Mouse (Mus musculus) lung, embryonic 14.5 days (tissue): ENCODE measurements around the gene Slc41a3. TPM values are rescaled to one million over a fixed set of nuclear protein-coding genes. Genes with fewer than 3 reads are reported as not detected.

Experiments
- ATAC-seq: fragments of 200-750 bp; cut with Nextera tagmentation; 2 replicates; pipeline ENCODE4 v1.8.0; 2017; ENCODE audit warnings: mild to moderate bottlenecking, moderate TSS enrichment, moderate library complexity; ENCODE audit not compliant: insufficient read depth
- DNase-seq: peaks from one replicate; pipeline ENCODE4 v3.0.0-alpha.2; 2015
- H3K27ac ChIP-seq: fragments of 300-500 bp; sonication (generic); 2 replicates; pipeline ENCODE4 v1.5.1; 2014; ENCODE audit warnings: low read depth, mild to moderate bottlenecking, moderate library complexity
- H3K27me3 ChIP-seq: fragments of 300-500 bp; sonication (generic); 2 replicates; pipeline ENCODE4 v1.6.1; 2014; ENCODE audit warnings: low read length, control low read depth; ENCODE audit not compliant: insufficient read depth
- H3K36me3 ChIP-seq: fragments of 300-500 bp; sonication (generic); 2 replicates; pipeline ENCODE4 v1.6.1; 2014; ENCODE audit warnings: control low read depth; ENCODE audit not compliant: insufficient read depth
- H3K4me1 ChIP-seq: fragments of 300-500 bp; sonication (generic); 2 replicates; pipeline ENCODE4 v1.6.1; 2014; ENCODE audit warnings: antibody characterized with exemption, control low read depth; ENCODE audit not compliant: insufficient read depth
- H3K4me2 ChIP-seq: fragments of 300-500 bp; sonication (generic); 2 replicates; pipeline ENCODE4 v1.6.1; 2014; ENCODE audit warnings: mild to moderate bottlenecking
- H3K4me3 ChIP-seq: fragments of 300-500 bp; sonication (generic); 2 replicates; pipeline ENCODE4 v1.5.1; 2014; ENCODE audit warnings: low read depth, low read length
- H3K9ac ChIP-seq: fragments of 300-500 bp; sonication (generic); 2 replicates; pipeline ENCODE4 v1.6.1; 2014
- H3K9me3 ChIP-seq: fragments of 300-500 bp; sonication (generic); 2 replicates; pipeline ENCODE4 v1.6.1; 2016; ENCODE audit warnings: low read depth, low read length, control low read depth
- CTCF ChIP-seq: IDR thresholded peaks from 2 replicates; pipeline ENCODE4 v1.5.1; 2016; ENCODE audit warnings: antibody characterized with exemption, low read depth
- WGBS: fragments of 180-500 bp; shearing (Covaris S2); extraction: QIAGEN DNeasy Blood & Tissue Kit; methylation state at CpG from one replicate; pipeline ENCODE4 v1.1.7; 2014; 5-methylcytosine and 5-hydroxymethylcytosine counted together
- polyA plus RNA-seq: library from polyadenylated mRNA; unstranded; fragments of >200 nt; fragmentation: Nextera tagmentation; extraction: Ambion mirVana; gene quantifications from 2 replicates; pipeline ENCODE4 v1.2.1, GENCODE M21; 2014

Slc41a3 gene
- polyA plus RNA-seq, 1 experiment from 2014 or later, result 4.7 TPM

DNA sequence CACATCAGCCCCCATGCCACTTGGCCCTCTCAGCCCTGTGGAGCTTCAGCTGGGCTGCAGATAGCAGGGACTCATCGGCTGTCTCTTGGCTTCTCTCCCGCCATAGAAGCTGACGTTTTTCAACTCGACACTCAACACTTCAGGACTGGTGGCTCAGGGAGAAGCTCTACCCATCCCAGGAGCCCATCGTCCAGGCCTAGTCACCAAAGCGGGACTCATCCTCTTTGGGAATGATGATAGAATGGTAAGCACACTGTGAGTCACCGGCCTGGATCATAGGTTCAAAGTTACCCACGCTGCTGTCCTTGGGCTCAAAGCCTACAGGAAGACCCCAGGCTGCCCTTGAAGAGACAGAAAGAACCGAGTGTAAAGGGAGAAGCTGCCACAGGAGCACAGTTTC lies 40.3 kb upstream of the Slc41a3 start:
- no peak overlapping the region for H3K9ac ChIP-seq
- no peak overlapping the region for H3K4me2 ChIP-seq
- no peak overlapping the region for H3K4me3 ChIP-seq
- H3K4me1 ChIP-seq, result no peaks in the 10 kb centered on the region
- 63% methylated on average over 9 of the region's 9 CpGs for WGBS
- ATAC-seq (no peak), DNase-seq (no peak)
- no peaks in the 10 kb centered on the region for H3K27me3 ChIP-seq
- no peak for TF ChIP-seq CTCF
- no peaks in the 10 kb centered on the region for H3K36me3 ChIP-seq
- H3K9me3 ChIP-seq, result no peaks in the 10 kb centered on the region
- no peak overlapping the region for H3K27ac ChIP-seq

DNA sequence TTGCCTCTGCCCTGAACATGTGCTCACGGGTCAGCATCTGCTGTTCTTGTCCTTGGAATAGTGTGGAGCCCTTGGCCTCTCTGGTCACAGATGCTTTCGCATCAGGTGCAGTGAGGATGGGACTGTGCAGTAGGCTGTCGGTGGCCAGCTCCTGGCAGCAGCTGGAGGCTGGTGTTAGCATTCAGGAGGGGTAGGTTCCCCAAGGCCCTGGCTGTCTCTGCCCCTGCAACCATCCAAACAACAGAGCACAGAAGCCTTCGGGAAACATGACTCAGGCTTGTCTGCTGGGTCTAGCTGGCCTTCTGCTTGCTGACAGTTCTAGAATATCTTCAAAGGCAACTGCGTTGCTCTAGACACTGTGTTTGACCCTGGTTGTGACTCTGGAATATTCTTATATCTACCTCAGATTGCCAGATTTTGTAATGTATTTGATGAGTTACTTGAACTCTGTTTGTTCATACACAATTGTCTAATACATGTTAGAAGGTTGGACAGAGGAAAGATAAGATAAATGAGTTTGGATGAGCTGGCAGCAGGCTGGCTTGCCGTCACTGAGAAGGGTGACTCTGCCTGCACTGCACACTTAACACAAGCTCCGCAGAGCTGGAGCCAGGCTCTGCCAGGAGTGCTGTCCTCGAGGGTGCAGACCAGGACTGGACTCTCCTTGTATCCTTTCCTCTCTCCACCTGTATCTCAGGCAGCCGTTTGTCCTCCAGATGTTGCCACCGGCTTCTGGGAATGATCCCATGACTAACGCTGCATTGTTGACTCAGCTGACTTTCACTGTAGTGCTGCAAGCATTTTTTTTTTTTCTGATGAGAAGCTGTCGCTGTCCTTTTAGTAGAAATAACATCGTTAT lies 38.9 kb upstream of the Slc41a3 start:
- WGBS, result 44% methylated on average over 13 of the region's 13 CpGs
- Histone ChIP-seq H3K4me3 (no peak overlapping the region), H3K4me2 (no peak overlapping the region), H3K36me3 (no peaks in the 10 kb centered on the region), H3K4me1 (no peaks in the 10 kb centered on the region), H3K9me3 (no peaks in the 10 kb centered on the region), H3K9ac (no peak overlapping the region), H3K27ac (no peak overlapping the region), H3K27me3 (no peaks in the 10 kb centered on the region)
- DNase-seq (no peak), ATAC-seq (no peak)
- no peak for TF ChIP-seq CTCF

DNA sequence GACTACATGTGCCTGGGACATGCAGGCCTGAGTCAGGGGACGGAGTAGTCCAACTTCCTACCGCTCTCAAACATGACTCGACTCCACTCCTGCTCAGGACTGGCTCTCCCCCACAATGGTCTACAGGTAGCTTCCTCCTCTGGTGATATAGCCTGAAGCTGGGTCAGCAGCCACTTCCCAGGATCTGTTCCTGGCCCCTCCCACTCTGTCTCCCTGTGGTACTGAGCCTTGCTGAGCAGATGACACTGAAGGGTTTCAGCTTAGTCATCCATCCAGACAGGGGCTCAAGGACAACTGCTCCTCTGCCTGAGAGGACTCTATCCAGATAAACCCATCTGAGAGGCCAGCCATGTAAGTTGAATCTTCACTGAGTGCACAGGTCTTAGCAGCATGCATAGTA lies 37.0 kb upstream of the Slc41a3 start:
- H3K36me3 ChIP-seq, result no peaks in the 10 kb centered on the region
- no peak overlapping the region for H3K4me2 ChIP-seq
- ATAC-seq, result no peak
- no peak for TF ChIP-seq CTCF
- no peaks in the 10 kb centered on the region for H3K27me3 ChIP-seq
- 83% methylated on average over 3 of the region's 3 CpGs for WGBS
- H3K4me1 ChIP-seq, result no peaks in the 10 kb centered on the region
- H3K4me3 ChIP-seq, result no peak overlapping the region
- H3K9ac ChIP-seq, result no peak overlapping the region
- H3K9me3 ChIP-seq, result no peaks in the 10 kb centered on the region
- no peak overlapping the region for H3K27ac ChIP-seq
- DNase-seq, result no peak

DNA sequence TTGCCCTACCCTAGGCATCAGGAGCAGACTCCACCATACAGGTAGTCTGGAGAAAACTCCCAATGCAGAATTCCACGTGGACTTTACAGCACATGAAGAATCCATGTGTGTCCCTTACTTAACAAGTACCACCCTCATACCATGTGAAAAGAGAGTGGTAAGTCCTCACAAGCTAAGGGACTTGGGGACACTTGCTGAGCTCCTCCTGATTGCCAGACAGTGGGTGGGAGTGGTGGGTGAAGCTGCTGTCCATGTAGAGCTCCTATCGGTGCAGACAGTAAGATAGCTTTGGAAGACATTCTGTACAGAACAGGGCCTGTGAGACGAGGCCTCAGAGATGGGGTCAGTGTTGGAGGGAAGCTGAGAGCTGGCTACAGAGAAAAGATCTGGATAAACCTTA lies 36.6 kb upstream of the Slc41a3 start:
- Histone ChIP-seq H3K4me3 (no peak overlapping the region), H3K27me3 (no peaks in the 10 kb centered on the region), H3K27ac (no peak overlapping the region), H3K4me1 (no peaks in the 10 kb centered on the region), H3K9ac (no peak overlapping the region), H3K36me3 (no peaks in the 10 kb centered on the region), H3K4me2 (no peak overlapping the region), H3K9me3 (no peaks in the 10 kb centered on the region)
- DNase-seq (no peak), ATAC-seq (no peak)
- WGBS, result 61% methylated on average over 3 of the region's 3 CpGs
- no peak for TF ChIP-seq CTCF

DNA sequence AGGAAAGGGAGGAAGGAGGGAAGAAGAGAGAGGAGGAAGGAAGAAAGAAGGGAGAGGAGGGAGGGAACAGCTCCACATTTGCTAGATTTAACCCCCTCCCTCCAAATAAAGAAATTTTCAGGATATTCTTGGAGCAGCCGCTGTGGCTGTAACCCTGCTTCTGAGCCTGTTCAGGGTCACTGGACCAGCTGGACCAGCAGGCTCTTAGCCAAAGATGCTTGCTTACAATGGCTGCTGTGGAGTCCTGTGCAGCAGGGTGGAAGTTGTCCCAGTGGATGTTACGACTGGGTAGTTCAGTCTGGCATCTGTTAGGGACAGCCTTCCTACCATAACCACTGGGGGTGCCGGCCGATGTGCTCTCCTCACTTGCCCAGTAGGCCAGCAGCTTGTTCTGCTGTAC lies 35.8 kb upstream of the Slc41a3 start:
- no peak for TF ChIP-seq CTCF
- WGBS, result 74% methylated on average over 4 of the region's 4 CpGs
- no peak for ATAC-seq
- no peak overlapping the region for H3K9ac ChIP-seq
- DNase-seq, result no peak
- H3K4me1 ChIP-seq, result no peaks in the 10 kb centered on the region
- H3K27me3 ChIP-seq, result no peaks in the 10 kb centered on the region
- H3K4me2 ChIP-seq, result no peak overlapping the region
- H3K36me3 ChIP-seq, result no peaks in the 10 kb centered on the region
- no peaks in the 10 kb centered on the region for H3K9me3 ChIP-seq
- no peak overlapping the region for H3K27ac ChIP-seq
- no peak overlapping the region for H3K4me3 ChIP-seq

DNA sequence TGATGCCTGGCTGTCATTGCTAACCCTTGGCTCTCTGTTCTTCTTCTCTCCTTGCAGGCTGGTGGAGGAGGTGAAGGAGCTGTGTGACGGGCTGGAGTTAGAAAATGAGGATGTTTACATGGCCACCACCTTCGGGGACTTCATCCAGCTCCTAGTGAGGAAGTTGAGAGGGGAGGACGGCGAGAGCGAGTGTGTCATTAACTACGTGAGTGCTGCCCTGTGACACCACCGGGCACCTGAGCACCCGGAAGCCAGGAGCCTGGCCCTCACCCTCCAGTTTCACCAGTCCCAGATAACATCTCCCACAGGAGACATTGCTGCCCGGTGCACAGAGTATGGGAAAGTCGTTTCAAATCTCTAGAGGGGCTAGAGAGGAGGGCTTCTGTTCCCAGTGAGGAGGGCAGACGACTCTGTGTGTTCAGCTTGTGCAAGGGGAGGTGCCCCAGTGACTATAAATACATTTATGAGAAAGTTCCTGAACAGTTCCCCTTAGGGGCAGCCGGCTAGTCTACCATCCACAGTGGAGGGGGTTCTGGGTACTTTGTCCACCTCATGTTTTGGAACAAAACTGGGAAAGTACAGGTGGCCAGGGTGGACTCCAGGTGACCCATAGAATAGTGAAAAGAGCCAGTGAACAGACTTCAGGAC lies 34.7 kb upstream of the Slc41a3 start:
- H3K9me3 ChIP-seq, result no peaks in the 10 kb centered on the region
- DNase-seq (no peak), ATAC-seq (no peak)
- no peaks in the 10 kb centered on the region for H3K36me3 ChIP-seq
- no peak for TF ChIP-seq CTCF
- no peaks in the 10 kb centered on the region for H3K4me1 ChIP-seq
- 39% methylated on average over 12 of the region's 12 CpGs for WGBS
- H3K27ac ChIP-seq, result no peak overlapping the region
- H3K4me2 ChIP-seq, result no peak overlapping the region
- no peaks in the 10 kb centered on the region for H3K27me3 ChIP-seq
- H3K9ac ChIP-seq, result no peak overlapping the region
- no peak overlapping the region for H3K4me3 ChIP-seq

DNA sequence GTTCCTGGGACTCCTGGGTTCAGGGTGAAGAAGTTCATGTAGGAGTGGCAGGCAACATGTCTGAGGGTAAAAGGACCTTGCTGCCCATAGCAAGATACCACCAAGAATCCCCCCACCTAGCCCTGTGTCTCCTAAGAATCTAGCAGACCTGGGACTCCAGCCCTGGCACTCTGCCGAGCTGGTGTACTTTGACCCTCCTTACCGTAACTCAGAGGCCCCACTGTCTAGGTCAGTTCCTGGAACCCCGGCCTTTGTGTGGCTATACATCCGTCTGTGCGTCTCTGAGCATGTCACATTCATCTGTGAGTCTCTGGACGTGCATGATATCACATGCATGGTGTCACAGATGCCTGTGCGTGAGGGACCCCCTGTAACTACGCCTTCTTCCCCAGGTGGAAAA lies 34.1 kb upstream of the Slc41a3 start:
- ATAC-seq (no peak), DNase-seq (no peak)
- H3K27ac ChIP-seq, result no peak overlapping the region
- H3K27me3 ChIP-seq, result no peaks in the 10 kb centered on the region
- no peaks in the 10 kb centered on the region for H3K9me3 ChIP-seq
- H3K4me3 ChIP-seq, result no peak overlapping the region
- H3K4me2 ChIP-seq, result no peak overlapping the region
- 73% methylated on average over 8 of the region's 8 CpGs for WGBS
- TF ChIP-seq CTCF, result no peak
- no peaks in the 10 kb centered on the region for H3K36me3 ChIP-seq
- no peaks in the 10 kb centered on the region for H3K4me1 ChIP-seq
- H3K9ac ChIP-seq, result no peak overlapping the region
